Mouse (Mus musculus) granulocyte monocyte progenitor cell, adult 5-6 weeks (primary cell): ENCODE measurements around the gene Hoxa10. TPM values are rescaled to one million over a fixed set of nuclear protein-coding genes. Genes with fewer than 3 reads are reported as not detected.
A peak's percentile ranks its signal among the peaks of the same experiment; 100 is the strongest.

Experiments used
- ATAC-seq: replicated peaks from 2 replicates; pipeline ENCODE4 v1.8.0; 2016; ENCODE audit warnings: mild to moderate bottlenecking, moderate TSS enrichment, inconsistent platforms; ENCODE audit not compliant: poor library complexity, severe bottlenecking
- total RNA-seq, 2 experiments: library from RNA; stranded (forward) in 1 of 2; stranded (reverse) in 1 of 2; fragments of 200-712, 200-1000 nt in 1 of 2; fragments of >200 nt in 1 of 2; fragmentation: Nextera tagmentation in 1 of 2; gene quantifications; 2 replicates each; pipeline ENCODE4 v1.2.3; 2014 to 2017

Hoxa10 gene
- total RNA-seq, 2 experiments from 2014 or later = 0.57 TPM; not detected in 1

DNA sequence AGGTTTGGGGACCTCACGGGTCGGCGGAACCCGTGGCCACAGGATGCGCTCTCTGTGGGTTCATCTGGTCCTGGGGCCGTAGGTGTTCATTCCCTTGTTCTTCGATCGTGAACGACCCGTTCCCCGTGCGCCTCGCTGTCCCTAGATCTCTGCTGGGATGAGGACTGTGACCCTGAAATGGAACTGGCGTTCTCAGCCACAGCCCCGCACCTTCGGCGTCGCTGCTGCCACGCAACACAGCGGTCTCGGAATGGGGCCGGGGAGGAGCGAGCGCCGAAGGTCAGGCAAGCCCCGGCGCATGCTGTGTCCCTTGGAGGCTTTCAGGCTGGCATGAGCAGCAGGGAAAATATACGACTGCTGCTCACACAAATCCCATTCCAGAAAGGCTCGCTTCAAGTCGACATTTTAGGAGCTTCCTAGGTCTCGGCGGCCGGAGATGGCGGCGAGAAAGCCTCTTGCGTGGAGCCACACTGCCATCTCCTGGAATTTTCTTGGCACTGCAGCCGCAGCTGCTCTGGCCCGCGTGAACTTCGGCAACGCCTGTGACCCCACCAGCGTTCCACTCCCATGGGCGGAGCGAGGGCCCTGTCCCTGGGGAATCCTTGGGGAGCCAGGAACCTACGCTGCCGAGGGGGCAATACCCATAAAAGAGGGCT lies 19.2 kb downstream of the Hoxa10 start, which contains the start of gene Hoxa7:
Gene Hoxa7, minus strand, starts transcription at position 518 of the 656 bp plus-strand sequence.
- ATAC-seq = peak; percentile 60

DNA sequence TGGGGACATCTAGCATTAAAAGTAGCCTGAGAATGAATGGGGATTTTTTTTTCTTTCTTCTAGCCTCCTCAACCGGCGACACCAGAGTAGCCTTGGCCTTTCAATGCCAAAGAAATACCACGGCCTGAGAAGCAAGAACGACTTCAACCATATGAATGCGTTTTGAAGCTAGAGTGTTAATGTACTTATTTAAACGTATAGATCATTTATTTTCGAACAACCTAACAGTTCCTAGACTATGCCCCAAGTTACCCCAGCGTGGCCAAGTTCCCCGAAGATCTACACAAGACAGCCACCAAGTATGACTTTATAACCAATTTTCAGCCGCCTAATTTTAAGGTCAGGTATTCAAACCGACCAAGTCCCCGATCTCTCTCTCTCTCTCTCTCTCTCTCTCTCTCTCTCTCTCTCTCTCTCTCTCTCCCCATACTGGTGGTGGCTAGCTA lies 19.8 kb downstream of the Hoxa10 start:
- no peak for ATAC-seq

DNA sequence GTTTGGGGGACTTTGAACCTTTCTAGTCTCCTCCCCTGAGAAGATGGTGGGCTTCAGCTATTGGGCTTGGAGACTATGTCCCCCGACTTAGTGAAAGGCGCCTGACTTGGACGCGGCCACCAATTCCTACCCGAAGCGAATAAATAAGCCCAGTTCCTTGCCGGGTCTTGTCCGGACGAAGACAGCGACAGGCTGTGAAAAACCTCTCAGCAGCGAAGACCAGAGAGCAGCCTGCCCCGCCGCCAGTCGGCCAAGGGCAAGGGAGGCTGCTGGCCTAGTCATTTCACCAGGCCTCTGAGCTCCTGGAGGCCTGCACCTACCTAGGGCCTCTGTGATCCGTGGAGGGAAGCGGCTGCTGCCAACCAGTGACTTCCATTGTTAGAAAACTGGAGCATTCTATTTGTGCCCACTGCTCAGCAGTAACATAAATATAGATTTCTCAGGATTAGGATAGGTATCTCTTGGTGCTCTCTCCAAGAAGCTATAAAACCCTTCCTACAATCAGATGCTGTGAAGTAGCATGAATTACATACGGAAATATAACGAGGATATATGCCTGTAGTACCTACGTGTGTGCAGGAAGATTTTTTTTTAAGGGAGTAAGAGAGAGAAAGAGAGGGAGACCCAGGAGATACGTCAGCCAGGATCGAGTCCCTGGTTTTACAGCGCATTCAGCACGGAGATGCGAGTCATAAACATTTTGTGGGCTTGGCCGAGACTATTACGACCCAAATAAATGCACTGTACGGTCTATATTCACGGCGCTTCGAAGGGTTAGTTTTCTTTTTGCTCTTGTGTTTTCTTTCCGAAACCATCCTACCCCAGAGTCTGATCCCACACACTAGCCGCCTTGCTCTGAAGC lies 20.4 kb downstream of the Hoxa10 start:
- no peak for ATAC-seq

DNA sequence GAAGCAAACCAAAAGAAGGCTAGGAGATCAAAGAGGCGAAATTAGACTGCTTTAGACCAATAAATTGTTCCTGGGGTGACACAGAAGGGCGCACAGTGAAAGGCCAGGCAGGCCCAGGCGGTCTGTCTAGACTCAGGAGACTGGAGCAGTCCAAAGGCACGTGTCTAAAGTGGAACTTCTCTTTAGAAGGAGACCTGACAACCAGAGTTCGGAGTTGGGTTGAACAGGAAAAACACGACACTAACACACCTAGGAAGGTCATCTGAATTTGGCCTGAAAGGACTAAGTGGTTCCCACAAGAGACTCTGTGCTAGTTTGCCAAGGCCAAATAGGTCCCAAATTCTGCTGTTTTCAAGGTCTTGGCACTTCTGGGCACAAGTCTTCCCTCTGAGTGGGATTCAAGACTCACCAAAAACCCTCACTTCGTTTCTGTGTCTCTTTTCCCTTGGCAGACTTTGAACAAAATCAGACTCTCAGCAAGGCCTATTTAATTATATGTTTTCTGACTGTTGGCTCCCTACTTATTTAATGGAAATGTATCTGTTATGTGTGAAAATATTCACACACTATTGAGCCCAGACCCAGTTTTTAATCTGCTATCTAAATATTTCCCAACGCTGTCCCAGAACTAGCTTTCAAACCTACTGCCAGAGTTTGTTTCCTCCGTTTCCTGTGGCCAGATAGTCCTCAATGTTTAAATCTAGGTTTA lies 21.3 kb downstream of the Hoxa10 start:
- no peak for ATAC-seq

DNA sequence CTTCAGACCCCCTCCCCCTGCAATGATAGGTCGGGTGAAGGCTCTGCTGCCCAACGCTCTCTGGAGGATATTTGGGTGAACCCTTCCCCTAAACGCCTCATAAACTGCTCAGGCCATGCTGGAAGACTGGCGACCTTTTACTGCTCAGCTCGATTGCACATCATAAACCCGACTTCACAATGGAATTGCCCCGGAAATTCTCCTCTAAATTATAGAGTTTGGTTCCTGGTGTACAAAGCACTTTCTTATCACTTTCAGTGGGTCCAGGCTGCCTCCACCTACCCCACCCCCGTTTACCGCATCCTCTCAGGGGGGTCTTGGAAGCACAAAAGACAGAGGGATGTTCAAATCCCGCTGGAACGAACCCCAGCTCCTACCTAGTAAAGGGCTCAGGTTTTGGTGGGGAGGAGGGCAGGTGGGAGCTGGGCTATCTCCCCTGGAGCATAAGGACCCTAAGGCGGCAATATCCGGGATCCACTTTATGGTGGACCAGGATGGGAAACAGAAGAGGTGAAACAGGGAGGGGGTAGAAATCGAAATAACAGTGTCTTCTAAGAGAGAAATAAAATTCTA lies 21.9 kb downstream of the Hoxa10 start:
- no peak for ATAC-seq

DNA sequence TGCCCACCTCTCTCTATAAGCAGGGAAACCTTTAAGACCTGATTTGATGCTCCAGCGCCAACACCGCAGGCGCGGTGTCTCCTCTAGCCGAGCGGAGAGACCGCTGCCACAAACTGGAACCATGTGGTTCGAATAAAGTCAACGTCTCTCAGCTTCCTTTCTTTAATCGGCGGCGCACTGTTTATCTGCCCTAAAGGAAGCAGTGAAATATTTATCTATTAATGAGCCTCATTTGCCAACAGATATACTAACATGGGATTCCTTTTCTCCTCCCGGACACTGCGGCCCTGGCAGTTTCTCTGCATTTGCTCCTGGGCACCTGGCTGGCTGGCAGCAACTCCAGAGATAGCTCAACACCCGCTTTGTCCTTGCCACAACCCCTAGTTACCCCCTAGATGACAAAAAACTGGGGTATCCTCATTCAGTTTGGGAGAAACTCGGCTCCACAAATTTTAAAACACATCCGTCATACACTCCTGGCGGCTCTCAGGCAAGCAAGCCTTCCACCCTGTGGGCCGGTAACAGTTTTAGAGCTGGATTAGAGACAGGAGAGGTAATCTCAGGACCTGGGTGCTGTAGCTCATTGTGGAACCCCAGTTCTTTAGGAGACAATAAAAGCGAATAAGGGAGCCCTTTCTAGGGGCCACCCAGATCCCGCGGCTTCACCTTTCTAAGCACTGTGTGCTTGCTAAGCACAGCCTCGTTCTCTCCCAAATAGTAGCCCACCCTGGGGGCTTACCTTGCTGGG lies 22.6 kb downstream of the Hoxa10 start:
- ATAC-seq = no peak

DNA sequence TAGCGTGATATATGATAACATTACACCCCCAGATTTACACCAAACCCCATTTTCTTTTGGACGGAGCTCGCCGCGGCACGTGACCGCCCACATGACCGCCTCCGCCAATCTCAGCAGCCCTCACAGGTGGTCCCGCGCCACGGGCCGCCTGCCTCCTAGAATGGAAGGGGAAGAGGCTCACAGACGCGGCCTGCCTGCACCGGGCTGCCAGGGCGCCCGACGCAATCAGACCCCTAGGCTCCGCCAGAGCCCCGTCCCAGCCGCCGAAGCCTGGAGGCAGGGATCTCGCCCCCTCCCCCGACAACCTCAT lies 23.2 kb downstream of the Hoxa10 start:
- ATAC-seq = peak; percentile 59

DNA sequence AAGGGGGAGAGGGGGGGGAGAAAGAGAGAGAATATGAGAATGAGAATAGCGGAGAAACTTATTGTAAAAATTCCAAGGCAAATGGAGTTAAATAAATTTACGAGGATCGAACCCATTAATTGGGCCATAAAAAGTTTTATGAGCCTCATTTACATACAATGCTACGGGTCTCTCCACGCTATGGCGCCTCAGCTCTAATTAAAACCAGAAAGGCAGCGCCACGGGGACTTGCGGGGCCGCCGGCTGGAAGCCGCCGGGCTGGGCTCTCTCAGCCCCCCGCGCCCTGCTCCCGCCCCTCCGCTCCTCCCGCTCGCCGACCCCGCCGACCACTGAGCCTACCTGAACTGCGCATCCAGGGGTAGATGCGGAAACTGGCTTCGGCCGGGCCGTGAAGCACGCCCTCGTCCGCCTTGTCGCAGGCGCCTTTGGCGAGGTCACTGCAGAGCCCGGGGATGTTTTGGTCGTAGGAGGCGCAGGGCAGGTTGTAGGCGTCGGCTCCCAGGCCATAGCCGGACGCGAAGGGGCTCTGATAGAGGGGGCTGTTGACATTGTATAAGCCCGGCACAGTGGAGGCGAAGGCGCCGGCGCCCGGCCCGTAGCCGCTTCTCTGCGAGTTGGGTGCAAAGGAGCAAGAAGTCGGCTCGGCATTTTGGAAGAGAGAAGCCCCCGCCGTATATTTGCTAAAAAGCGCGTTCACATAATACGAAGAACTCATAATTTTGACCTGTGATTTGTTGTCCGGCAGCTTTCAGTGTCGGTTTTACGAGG lies 23.8 kb downstream of the Hoxa10 start:
- no peak for ATAC-seq

DNA sequence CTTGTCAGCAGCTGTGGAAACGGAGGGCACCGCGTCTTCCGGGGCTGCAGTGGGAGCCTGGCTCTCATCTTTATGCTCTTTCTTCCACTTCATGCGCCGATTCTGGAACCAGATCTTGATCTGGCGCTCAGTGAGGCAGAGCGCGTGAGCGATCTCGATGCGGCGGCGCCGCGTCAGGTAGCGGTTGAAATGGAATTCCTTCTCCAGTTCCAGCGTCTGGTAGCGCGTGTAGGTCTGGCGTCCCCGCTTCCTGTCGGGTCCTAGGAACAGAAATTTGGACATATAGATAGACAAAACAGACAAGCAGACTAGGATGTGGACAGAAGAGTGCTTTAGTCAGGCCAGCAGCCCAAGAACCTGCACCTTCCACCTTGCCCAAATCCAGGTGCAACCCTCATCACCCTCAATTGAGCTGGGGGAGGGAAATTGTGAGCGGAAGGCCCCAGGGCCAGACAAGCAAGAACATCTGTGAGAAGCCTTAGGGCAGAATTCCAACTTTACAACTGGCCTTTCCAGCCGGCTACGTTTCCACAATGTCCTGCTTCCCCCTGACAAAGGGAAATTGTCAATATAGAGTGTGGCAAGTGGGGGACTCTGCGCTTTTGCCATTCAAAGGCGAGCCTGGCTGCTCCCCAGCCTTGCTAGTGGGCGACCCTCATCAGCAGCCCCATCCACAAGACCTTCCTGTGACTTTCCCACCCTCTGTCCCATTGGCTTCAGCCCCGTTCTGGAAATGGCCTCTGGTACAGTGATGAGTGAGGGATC lies 24.7 kb downstream of the Hoxa10 start:
- no peak for ATAC-seq

DNA sequence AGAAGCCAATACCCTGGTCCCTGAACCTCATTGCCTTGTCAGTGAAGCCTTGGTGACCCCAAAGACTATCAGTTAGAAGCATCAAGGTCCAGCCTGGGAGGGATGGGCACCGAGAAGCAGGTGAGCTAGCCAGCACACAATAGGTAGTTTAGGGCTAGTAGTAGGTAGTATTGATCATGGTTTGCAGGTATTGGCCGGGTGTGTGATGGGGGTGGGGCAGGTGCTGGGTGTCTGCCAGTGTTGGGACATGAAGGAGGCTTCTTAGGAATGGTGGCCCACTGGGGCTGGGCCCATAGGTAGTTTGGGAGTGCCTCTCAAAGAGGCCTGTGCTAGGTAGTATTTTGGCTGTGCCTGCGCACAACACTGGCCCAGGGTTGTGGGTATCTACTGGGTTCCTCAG lies 25.6 kb downstream of the Hoxa10 start:
- no peak for ATAC-seq

DNA sequence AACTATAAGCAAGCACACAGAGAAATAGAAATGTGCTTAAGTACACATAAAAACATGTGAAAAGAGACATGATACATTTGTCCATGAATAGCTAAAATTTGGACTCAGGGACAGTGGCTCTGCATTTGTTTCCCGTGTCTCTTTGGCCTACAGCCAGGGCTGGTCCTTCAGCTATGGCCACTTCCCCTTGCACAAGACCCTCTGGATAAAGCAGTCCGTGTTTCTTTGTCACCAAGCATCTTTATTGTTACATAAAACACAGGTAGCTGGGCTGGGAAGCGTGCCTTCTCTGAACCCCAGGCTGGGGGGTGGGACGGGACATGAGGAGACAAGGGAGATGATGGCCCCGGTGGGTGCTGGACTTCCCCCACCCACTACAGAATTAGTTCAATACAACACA lies 26.4 kb downstream of the Hoxa10 start:
- ATAC-seq = no peak

DNA sequence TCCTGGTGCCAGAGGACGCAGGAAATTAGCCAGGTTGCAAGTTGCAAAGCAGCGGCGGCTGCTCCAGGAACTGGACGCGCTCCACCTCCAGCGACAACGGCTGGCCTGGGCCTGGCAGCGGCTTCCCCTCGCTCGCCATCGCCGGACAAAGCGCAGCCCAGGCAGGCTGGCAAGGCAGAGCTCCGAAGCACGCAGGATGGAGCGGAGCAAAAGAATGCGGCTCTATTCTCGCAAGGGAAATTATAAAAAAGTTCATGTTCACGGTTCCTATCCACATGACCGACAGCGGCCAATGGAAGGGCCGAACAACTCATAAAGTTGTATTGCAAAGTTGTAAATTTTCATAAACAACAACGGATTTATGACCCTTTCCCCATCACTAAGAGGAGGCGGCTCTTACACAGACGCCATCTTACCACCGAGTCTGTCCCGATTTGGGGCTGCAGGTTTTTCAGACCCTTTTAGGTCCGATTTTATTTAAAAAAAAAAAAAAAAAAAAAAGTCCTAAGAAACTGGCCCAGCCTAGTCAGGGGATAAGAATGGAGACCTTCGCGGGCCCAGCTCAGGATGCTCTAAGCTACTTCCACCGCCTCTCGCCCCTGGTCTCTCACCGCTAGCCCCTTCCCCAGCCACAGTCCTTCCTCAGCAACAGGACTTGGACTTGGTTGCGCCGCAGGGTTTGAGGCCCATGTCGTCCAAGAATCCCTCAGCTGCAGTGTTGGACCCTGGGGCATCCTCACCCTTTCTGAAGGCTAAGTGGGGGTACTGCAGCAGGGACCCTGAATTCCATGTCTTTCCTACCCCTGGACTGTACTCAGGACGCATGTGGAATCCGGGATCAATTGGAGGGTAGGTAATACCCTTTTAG lies 27.3 kb downstream of the Hoxa10 start, which contains the start of the genes Hoxa3 and Gm28308:
Gene Hoxa3, minus strand, starts transcription at position 218 of the 868 bp plus-strand sequence.
Gene Gm28308, minus strand, starts transcription at position 221 of the 868 bp plus-strand sequence.
- peak; percentile 8; the same call in 1 of the 2 replicates for ATAC-seq

DNA sequence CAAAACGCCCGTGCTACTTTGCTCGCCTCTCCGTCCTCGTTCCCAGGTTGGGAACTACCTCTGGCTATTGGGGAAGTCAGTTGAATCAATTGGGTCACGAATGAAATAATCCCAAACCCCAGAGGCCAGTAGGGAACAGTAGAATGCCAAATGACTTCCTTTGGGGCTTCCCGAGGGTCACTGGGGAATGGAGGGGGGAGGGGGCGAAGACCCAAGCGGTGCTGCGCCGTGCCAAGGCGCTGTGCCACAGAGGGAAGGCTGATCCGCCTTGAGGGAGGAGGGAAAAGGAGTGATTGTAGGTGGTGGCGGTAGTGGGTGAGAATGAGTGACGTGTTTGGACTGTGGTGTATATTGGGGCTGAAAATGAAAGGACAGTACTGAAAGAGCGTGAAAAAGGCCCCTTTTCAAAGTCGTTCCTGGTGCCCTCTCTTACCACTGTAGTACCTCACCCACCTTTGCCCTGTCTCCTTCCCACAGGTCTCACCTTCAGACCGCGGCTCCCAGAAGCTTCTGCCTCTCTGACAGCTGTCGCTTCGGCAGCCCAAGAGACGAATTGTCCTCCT lies 28.0 kb downstream of the Hoxa10 start:
- 0 out of 2 replicates have a peak, but pooled peaks have one; percentile 15 for ATAC-seq

DNA sequence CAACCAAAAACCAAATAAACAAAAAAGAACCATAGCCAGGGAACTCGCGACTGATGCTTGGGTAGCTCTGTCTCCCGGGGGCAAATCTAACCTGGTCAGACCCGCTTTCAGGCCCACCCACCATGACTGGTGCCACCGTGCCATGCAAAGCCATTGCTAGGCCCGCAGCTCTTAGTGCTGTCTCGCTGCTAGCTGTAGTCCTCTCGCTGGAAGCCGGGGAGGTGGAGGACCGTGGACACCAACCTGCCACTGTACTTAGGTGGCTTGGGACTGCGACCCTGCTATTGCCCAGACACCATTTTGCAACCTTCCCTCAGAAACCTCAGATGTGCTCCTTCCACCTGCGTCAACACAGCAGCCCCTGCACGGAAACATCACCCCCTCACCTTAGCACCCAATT lies 28.7 kb downstream of the Hoxa10 start:
- ATAC-seq = no peak

DNA sequence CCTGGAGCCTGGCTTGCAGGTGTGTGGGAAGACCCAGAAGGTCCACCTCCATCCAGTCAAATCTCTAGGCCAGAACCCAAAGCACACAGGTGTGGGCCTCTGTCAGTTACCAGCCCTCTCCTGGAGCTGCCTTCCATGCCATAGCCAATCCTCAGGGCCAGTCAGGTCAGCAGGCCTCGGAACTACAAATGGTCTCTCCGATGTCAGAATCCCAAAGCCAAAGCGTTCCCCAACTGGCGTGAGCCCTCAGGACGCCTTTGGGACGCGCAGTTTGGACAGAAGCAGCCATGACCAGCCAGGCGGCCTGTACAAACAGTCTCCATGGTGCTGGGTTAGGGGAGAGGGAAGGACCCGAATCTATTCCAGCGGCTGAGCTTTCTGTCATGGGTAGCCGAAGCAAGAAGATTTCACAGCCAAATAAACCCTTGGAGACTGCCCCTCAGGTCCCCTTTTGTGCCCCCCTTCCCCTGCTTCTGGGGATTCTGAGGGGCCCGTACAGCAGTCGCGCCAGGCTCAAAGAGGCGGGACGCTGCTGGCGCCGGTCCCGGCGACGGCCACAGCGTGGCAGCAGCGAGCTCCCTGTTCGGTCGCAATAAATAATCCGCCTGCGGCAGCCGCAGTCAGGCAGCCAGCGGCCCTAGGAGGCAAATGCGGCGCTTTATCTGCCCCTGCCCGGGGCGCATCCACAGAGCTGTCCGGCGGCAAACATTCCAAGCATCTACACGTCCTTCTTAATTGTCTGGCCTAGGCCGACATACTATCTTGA lies 29.3 kb downstream of the Hoxa10 start:
- peak; percentile 75 for ATAC-seq

DNA sequence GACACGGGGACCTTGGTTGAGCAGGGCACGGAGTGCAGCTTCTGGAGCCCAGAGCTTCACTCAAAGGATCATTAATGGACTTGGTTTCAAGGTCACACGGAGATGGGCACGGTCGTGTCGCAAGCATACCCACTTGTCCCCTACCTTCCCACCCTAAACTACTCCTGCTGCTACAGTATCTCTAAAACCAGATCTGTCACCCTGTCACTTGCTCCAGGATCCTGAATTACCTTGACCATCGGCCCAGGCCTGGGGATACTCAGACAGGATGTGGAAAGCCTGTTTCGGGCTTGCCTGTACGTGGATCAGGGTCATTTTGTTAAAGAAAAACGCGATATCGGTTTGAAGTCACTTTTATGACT lies 31.0 kb downstream of the Hoxa10 start:
- no peak for ATAC-seq
